Mouse (Mus musculus): ENCODE results near the gene Fsd1. TPM values are rescaled to one million over a fixed set of nuclear protein-coding genes. Genes with fewer than 3 reads are reported as not detected.

The Fsd1 gene
- polyA plus RNA-seq, 1 experiment from 2014 or later = 86.8 TPM

GRCm38 (mm10) chr17:55968210-55968609 lies 18.1 kb upstream of the Fsd1 start:
- no peak for ATAC-seq (ENCODE audit: insufficient read depth, low FRiP score, low TSS enrichment)
- H3K27ac ChIP-seq (ENCODE audit: low read depth, low read length) = peak overlapping the region; percentile 23; the same call in 1 of the 2 replicates

DNA sequence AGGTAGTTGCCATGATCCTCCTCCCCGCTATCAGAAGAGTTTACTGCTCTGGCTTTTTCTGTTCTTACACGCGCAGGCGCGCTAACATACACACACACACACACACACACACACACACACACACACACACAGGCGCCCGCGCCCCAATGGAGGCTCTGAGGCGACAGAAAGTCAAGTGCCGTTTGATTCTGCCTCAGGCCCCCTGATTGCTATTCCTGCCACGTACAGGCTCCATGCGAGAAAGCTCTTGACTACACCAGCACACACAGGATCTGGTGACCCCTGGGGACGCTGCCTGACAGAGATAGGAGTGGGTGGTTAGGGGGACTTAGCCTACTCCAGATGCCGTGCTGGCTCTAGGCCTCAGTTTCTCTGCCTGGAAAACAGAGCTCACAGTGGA lies 16.7 kb upstream of the Fsd1 start:
- peak overlapping the region; percentile 74; the same call in 1 of the 2 replicates for H3K4me2 ChIP-seq (ENCODE audit: low read depth)
- ATAC-seq (ENCODE audit: insufficient read depth, low FRiP score, low TSS enrichment) (peak; percentile 67), DNase-seq (ENCODE audit: low spot score) (peak; percentile 89)
- no peaks in the 10 kb centered on the region for H3K27me3 ChIP-seq (ENCODE audit: control insufficient read depth, insufficient read depth, low read length)
- WGBS = 40% methylated on average over 14 of the region's 14 CpGs
- H3K36me3 ChIP-seq (ENCODE audit: control insufficient read depth, insufficient read depth, low read length) = peaks cover 4% of the 10 kb centered on the region
- no peaks in the 10 kb centered on the region for H3K9me3 ChIP-seq (ENCODE audit: control insufficient read depth, low read length)
- peak overlapping the region; percentile 84 for H3K27ac ChIP-seq (ENCODE audit: low read depth, low read length)
- H3K4me3 ChIP-seq (ENCODE audit: low read depth, low read length) = no peak overlapping the region
- peaks cover 17% of the 10 kb centered on the region for H3K4me1 ChIP-seq (ENCODE audit: control insufficient read depth, insufficient read depth, low read length)
- H3K9ac ChIP-seq (ENCODE audit: low read length) = peak overlapping the region; percentile 90; the same call in 1 of the 2 replicates

More at GRCm38 (mm10) chr17:55968210-55968609, 18.1 kb upstream of the Fsd1 start:
- Histone ChIP-seq H3K9ac (ENCODE audit: low read length) (no peak overlapping the region), H3K9me3 (ENCODE audit: control insufficient read depth, low read length) (no peaks in the 10 kb centered on the region), H3K4me3 (ENCODE audit: low read depth, low read length) (no peak overlapping the region), H3K36me3 (ENCODE audit: control insufficient read depth, insufficient read depth, low read length) (peaks cover 2% of the 10 kb centered on the region), H3K27me3 (ENCODE audit: control insufficient read depth, insufficient read depth, low read length) (no peaks in the 10 kb centered on the region), H3K4me2 (ENCODE audit: low read depth) (no peak overlapping the region), H3K4me1 (ENCODE audit: control insufficient read depth, insufficient read depth, low read length) (peaks cover 17% of the 10 kb centered on the region)
- WGBS = 61% methylated on average over 7 of the region's 7 CpGs
- DNase-seq (ENCODE audit: low spot score) = no peak

DNA sequence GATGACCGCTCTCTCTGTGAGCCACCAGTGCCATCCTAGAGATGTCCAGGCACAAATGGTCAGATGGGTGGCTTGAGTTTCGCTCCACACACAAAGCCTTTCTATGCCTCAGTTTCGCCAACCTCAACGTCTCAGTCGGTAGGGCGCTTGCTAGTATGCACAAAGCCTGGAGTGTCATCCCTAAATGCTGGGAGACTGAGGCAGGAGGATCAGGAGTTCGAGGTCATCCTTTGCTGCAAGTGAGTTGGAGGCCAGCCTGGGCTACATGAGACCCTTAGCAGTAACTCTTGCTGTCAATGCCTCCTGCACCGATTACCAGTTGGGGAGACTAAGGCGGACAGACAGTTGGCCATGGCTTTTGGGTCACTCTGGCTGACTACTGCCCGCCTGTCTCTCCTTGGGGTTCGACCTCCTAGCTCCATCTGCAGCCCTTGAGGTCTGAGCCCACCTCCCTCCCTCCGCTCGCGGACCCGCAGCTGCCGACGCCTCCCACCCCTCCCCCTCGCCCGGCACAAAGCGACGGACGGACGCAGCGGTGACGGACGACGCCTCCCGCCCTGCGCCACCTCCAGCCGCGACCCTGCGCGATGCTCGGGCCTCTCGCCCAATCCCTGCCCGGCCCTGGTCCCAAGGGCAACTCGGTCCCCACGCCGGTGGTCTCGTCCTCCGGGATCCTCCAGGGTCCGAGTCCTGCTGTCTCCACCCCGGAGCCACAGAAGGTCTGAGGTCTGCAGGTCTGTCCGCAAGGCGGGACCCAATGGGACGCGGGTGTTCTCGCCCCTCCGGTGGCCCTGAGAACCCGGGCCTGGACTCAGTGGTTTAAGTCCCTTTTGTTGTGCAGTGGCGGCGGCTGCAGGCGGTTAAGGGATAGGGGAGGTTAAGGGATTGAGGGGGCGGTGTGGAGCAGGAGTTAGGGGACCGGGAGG lies 16.1 kb upstream of the Fsd1 start, which contains the start of gene Shd:
Shd (plus strand) TSS at position 502 of the 926 bp plus-strand sequence.
- Histone ChIP-seq H3K4me3 (ENCODE audit: low read depth, low read length) (peak within 1 kb of the TSS; percentile 53), H3K36me3 (ENCODE audit: control insufficient read depth, insufficient read depth, low read length) (peaks cover 3% of the 10 kb centered on the region), H3K9me3 (ENCODE audit: control insufficient read depth, low read length) (no peaks in the 10 kb centered on the region), H3K9ac (ENCODE audit: low read length) (peak within 1 kb of the TSS; percentile 90), H3K4me1 (ENCODE audit: control insufficient read depth, insufficient read depth, low read length) (peaks cover 17% of the 10 kb centered on the region), H3K27ac (ENCODE audit: low read depth, low read length) (peak within 1 kb of the TSS; percentile 84), H3K4me2 (ENCODE audit: low read depth) (peak within 1 kb of the TSS; percentile 74), H3K27me3 (ENCODE audit: control insufficient read depth, insufficient read depth, low read length) (no peaks in the 10 kb centered on the region)
- WGBS = 10% methylated on average over 50 of the region's 55 CpGs
- ATAC-seq (ENCODE audit: insufficient read depth, low FRiP score, low TSS enrichment) = peak; percentile 73
- peak; percentile 88 for DNase-seq (ENCODE audit: low spot score)

- no peaks in the 10 kb centered on the region for H3K27me3 ChIP-seq (ENCODE audit: control insufficient read depth, insufficient read depth, low read length)
- peak overlapping the region; percentile 74 for H3K4me2 ChIP-seq (ENCODE audit: low read depth)
- H3K27ac ChIP-seq (ENCODE audit: low read depth, low read length) = no peak overlapping the region
- H3K4me3 ChIP-seq (ENCODE audit: low read depth, low read length) = peak overlapping the region; percentile 53
- peaks cover 20% of the 10 kb centered on the region for H3K4me1 ChIP-seq (ENCODE audit: control insufficient read depth, insufficient read depth, low read length)
- H3K9ac ChIP-seq (ENCODE audit: low read length) = peak overlapping the region; percentile 90
- WGBS = 24% methylated on average over 22 of the region's 22 CpGs
- peaks cover 3% of the 10 kb centered on the region; the same call in 1 of the 2 replicates for H3K36me3 ChIP-seq (ENCODE audit: control insufficient read depth, insufficient read depth, low read length)
- ATAC-seq (ENCODE audit: insufficient read depth, low FRiP score, low TSS enrichment) (no peak), DNase-seq (ENCODE audit: low spot score) (no peak)
- H3K9me3 ChIP-seq (ENCODE audit: control insufficient read depth, low read length) = no peaks in the 10 kb centered on the region
Measured at GRCm38 (mm10) chr17:55971453-55971852, 14.9 kb upstream of the Fsd1 start.

- H3K4me2 ChIP-seq (ENCODE audit: low read depth) = no peak overlapping the region
- no peaks in the 10 kb centered on the region for H3K27me3 ChIP-seq (ENCODE audit: control insufficient read depth, insufficient read depth, low read length)
- DNase-seq (ENCODE audit: low spot score) = peak; percentile 78
- H3K9me3 ChIP-seq (ENCODE audit: control insufficient read depth, low read length) = no peaks in the 10 kb centered on the region
- peaks cover 3% of the 10 kb centered on the region; the same call in 1 of the 2 replicates for H3K36me3 ChIP-seq (ENCODE audit: control insufficient read depth, insufficient read depth, low read length)
- WGBS = 17% methylated on average over 13 of the region's 13 CpGs
- H3K9ac ChIP-seq (ENCODE audit: low read length) = no peak overlapping the region
- H3K27ac ChIP-seq (ENCODE audit: low read depth, low read length) = peak overlapping the region; percentile 62; the same call in 1 of the 2 replicates
- no peak overlapping the region for H3K4me3 ChIP-seq (ENCODE audit: low read depth, low read length)
- H3K4me1 ChIP-seq (ENCODE audit: control insufficient read depth, insufficient read depth, low read length) = peaks cover 14% of the 10 kb centered on the region
- peak; percentile 70 for ATAC-seq (ENCODE audit: insufficient read depth, low FRiP score, low TSS enrichment)
Measured at GRCm38 (mm10) chr17:55976255-55976862, 9.9 kb upstream of the Fsd1 start.

GRCm38 (mm10) chr17:55977301-55977700 lies 9.0 kb upstream of the Fsd1 start:
- H3K9me3 ChIP-seq (ENCODE audit: control insufficient read depth, low read length) = no peaks in the 10 kb centered on the region
- ATAC-seq (ENCODE audit: insufficient read depth, low FRiP score, low TSS enrichment) (no peak), DNase-seq (ENCODE audit: low spot score) (no peak)
- H3K4me3 ChIP-seq (ENCODE audit: low read depth, low read length) = no peak overlapping the region
- no peaks in the 10 kb centered on the region for H3K27me3 ChIP-seq (ENCODE audit: control insufficient read depth, insufficient read depth, low read length)
- H3K4me2 ChIP-seq (ENCODE audit: low read depth) = no peak overlapping the region
- H3K4me1 ChIP-seq (ENCODE audit: control insufficient read depth, insufficient read depth, low read length) = peaks cover 9% of the 10 kb centered on the region
- H3K27ac ChIP-seq (ENCODE audit: low read depth, low read length) = peak overlapping the region; percentile 8; the same call in 1 of the 2 replicates
- H3K9ac ChIP-seq (ENCODE audit: low read length) = no peak overlapping the region
- peaks cover 3% of the 10 kb centered on the region; the same call in 1 of the 2 replicates for H3K36me3 ChIP-seq (ENCODE audit: control insufficient read depth, insufficient read depth, low read length)
- WGBS = 50% methylated on average over 3 of the region's 3 CpGs

- Histone ChIP-seq H3K9ac (ENCODE audit: low read length) (no peak overlapping the region), H3K4me1 (ENCODE audit: control insufficient read depth, insufficient read depth, low read length) (peaks cover 8% of the 10 kb centered on the region; the same call in 1 of the 2 replicates), H3K27ac (ENCODE audit: low read depth, low read length) (no peak overlapping the region), H3K4me3 (ENCODE audit: low read depth, low read length) (no peak overlapping the region), H3K9me3 (ENCODE audit: control insufficient read depth, low read length) (no peaks in the 10 kb centered on the region), H3K36me3 (ENCODE audit: control insufficient read depth, insufficient read depth, low read length) (no peaks in the 10 kb centered on the region; the same call in 1 of the 2 replicates), H3K27me3 (ENCODE audit: control insufficient read depth, insufficient read depth, low read length) (no peaks in the 10 kb centered on the region), H3K4me2 (ENCODE audit: low read depth) (no peak overlapping the region)
- WGBS = 86% methylated on average over 8 of the region's 8 CpGs
- no peak for ATAC-seq (ENCODE audit: insufficient read depth, low FRiP score, low TSS enrichment)
- DNase-seq (ENCODE audit: low spot score) = no peak
Measured at GRCm38 (mm10) chr17:55990278-55990898, 4.1 kb downstream of the Fsd1 start.

- Histone ChIP-seq H3K9me3 (ENCODE audit: control insufficient read depth, low read length) (no peaks in the 10 kb centered on the region), H3K9ac (ENCODE audit: low read length) (no peak overlapping the region), H3K36me3 (ENCODE audit: control insufficient read depth, insufficient read depth, low read length) (no peaks in the 10 kb centered on the region), H3K27me3 (ENCODE audit: control insufficient read depth, insufficient read depth, low read length) (peaks cover 3% of the 10 kb centered on the region; the same call in 1 of the 2 replicates), H3K4me1 (ENCODE audit: control insufficient read depth, insufficient read depth, low read length) (no peaks in the 10 kb centered on the region), H3K4me2 (ENCODE audit: low read depth) (no peak overlapping the region), H3K4me3 (ENCODE audit: low read depth, low read length) (no peak overlapping the region), H3K27ac (ENCODE audit: low read depth, low read length) (no peak overlapping the region)
- ATAC-seq (ENCODE audit: insufficient read depth, low FRiP score, low TSS enrichment) (no peak), DNase-seq (ENCODE audit: low spot score) (no peak)
- 88% methylated on average over 15 of the region's 15 CpGs for WGBS
Measured at GRCm38 (mm10) chr17:55996007-55996406, 9.7 kb downstream of the Fsd1 start.

All from neural tube, embryonic 11.5 days (tissue).